Mouse (Mus musculus) cortical plate, adult 2 months (tissue): ENCODE measurements at regions not wholly inside any gene's neighbourhood (a gene's known extent, or its start where the extent isn't known, plus 50 kb on each side); places are given as distances from the start of the nearest gene placed in this dataset.

Experiments used
- CTCF ChIP-seq: fragments of 200-500 bp; IDR thresholded peaks from 2 replicates; pipeline ENCODE4 v1.5.1; 2011; ENCODE audit warnings: mild to moderate bottlenecking, control low read depth, low read length; ENCODE audit not compliant: insufficient read depth; ENCODE audit errors: extremely low read depth
- POLR2A ChIP-seq: fragments of 200-500 bp; IDR thresholded peaks from 2 replicates; pipeline ENCODE4 v1.6.1; 2011; ENCODE audit warnings: mild to moderate bottlenecking, low read length, control low read depth; ENCODE audit not compliant: insufficient read depth; ENCODE audit errors: extremely low read depth

DNA sequence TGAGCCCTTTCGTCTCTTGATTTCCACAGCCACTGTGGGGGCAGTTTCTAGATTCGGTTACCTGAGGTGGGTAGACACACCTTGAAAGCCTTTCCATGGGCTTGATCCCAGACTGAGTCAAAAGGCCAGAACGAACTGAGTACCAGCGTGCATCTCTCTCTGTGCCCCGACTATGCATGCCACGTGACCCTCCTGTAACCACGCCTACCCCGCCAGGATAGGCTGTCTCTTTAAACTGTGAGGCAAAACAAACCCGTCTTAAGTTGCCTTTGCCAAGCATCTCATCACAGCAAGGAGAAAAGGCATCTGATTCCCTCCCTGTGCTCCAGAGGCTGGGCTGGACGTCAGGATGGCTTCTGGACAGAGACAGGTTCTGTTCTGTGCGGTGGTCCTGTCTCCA, 78.2 kb upstream of the Smad3 start:
- TF ChIP-seq CTCF (no peak), POLR2A (no peak)
